Mouse (Mus musculus) hindbrain, embryonic 11.5 days (tissue): ENCODE data around the gene Kif7. TPM values are rescaled to one million over a fixed set of nuclear protein-coding genes. Genes with fewer than 3 reads are reported as not detected.
A peak's percentile ranks its signal among the peaks of the same experiment; 100 is the strongest.

Experiments
- ATAC-seq: fragments of 200-750 bp; cut with Nextera tagmentation; 2 replicates; pipeline ENCODE4 v1.8.0; 2017; ENCODE audit warnings: mild to moderate bottlenecking, moderate TSS enrichment, moderate library complexity; ENCODE audit not compliant: low FRiP score
- DNase-seq: peaks from one replicate; pipeline ENCODE4 v3.0.0-alpha.2; 2015; ENCODE audit warnings: low spot score
- H3K27ac ChIP-seq: fragments of 300-500 bp; sonication (generic); 2 replicates; pipeline ENCODE4 v1.5.1; 2014; ENCODE audit warnings: mild to moderate bottlenecking, low read depth, low read length
- H3K27me3 ChIP-seq: fragments of 300-500 bp; sonication (generic); 2 replicates; pipeline ENCODE4 v1.6.1; 2014; ENCODE audit warnings: mild to moderate bottlenecking, low read length, moderate library complexity, mixed read lengths; ENCODE audit not compliant: control insufficient read depth, insufficient read depth
- H3K36me3 ChIP-seq: fragments of 300-500 bp; sonication (generic); 2 replicates; pipeline ENCODE4 v1.6.1; 2014; ENCODE audit warnings: mild to moderate bottlenecking, low read length, moderate library complexity, mixed read lengths; ENCODE audit not compliant: control insufficient read depth, insufficient read depth
- H3K4me1 ChIP-seq: fragments of 300-500 bp; sonication (generic); replicated peaks from 2 replicates; pipeline ENCODE4 v1.6.1; 2014; ENCODE audit warnings: low read length, mixed read lengths; ENCODE audit not compliant: control insufficient read depth, insufficient read depth
- H3K4me2 ChIP-seq: fragments of 300-500 bp; sonication (generic); replicated peaks from 2 replicates; pipeline ENCODE4 v1.6.1; 2014; ENCODE audit warnings: mild to moderate bottlenecking, low read depth, low read length
- H3K4me3 ChIP-seq: fragments of 300-500 bp; sonication (generic); 2 replicates; pipeline ENCODE4 v1.5.1; 2014; ENCODE audit warnings: low read depth, low read length
- H3K9ac ChIP-seq: fragments of 300-500 bp; sonication (generic); 2 replicates; pipeline ENCODE4 v1.6.1; 2014; ENCODE audit warnings: low read depth, low read length
- H3K9me3 ChIP-seq: fragments of 300-500 bp; sonication (generic); 2 replicates; pipeline ENCODE4 v1.6.1; 2016; ENCODE audit warnings: low read length; ENCODE audit not compliant: control insufficient read depth
- WGBS: fragments of 180-500 bp; shearing (Covaris S2); extraction: QIAGEN DNeasy Blood & Tissue Kit; methylation state at CpG from one replicate; pipeline ENCODE4 v1.1.7; 2014; 5-methylcytosine and 5-hydroxymethylcytosine counted together
- polyA plus RNA-seq: library from polyadenylated mRNA; unstranded; fragments of >200 nt; fragmentation: Nextera tagmentation; extraction: Ambion mirVana; gene quantifications from 2 replicates; pipeline ENCODE4 v1.2.1, GENCODE M21; 2014

Kif7 gene
- polyA plus RNA-seq, 1 experiment from 2014 or later = 2.7 TPM

GRCm38 (mm10) chr7:79731438-79731837 is 15.9 kb upstream of the Kif7 start:
- Histone ChIP-seq H3K9me3 (no peaks in the 10 kb centered on the region), H3K4me2 (no peak overlapping the region), H3K4me1 (no peaks in the 10 kb centered on the region), H3K9ac (no peak overlapping the region), H3K36me3 (no peaks in the 10 kb centered on the region), H3K27ac (no peak overlapping the region), H3K4me3 (no peak overlapping the region), H3K27me3 (no peaks in the 10 kb centered on the region)
- ATAC-seq (no peak), DNase-seq (no peak)
- 81% methylated on average over 13 of the region's 13 CpGs for WGBS

DNA sequence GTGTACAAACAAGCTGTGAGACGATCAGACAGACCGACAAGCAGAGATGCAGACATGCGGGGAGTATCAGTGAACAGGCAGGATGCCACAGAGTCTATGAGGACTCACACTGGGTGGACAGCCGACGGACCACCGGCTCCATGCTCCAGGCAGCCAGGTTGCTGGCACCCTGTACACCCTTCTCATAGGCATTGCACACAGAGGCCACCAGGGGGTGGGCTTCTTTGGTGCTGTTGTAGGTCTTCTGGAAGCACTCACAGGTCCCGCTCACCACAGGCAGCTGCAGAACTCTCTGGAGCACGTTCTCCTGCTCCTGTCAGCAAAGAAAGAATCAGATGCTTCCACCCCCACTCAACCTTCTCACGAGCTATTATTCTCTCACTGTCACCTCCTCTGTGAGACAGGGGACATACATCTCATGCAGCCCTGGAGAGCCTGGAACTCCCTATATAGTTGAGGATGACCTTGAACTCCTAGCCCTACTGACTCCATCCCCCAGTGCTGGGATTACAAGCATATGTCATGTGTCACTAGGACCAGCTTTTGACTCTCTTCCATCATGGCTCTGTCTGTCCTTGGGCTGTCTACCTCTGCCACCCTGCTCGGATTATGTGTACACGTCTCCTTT is 14.3 kb upstream of the Kif7 start:
- WGBS = 68% methylated on average over 11 of the region's 11 CpGs
- Histone ChIP-seq H3K4me1 (no peaks in the 10 kb centered on the region), H3K36me3 (no peaks in the 10 kb centered on the region), H3K4me2 (no peak overlapping the region), H3K27ac (no peak overlapping the region), H3K4me3 (no peak overlapping the region), H3K27me3 (no peaks in the 10 kb centered on the region), H3K9me3 (no peaks in the 10 kb centered on the region), H3K9ac (no peak overlapping the region)
- ATAC-seq (no peak), DNase-seq (peak; percentile 33)

DNA sequence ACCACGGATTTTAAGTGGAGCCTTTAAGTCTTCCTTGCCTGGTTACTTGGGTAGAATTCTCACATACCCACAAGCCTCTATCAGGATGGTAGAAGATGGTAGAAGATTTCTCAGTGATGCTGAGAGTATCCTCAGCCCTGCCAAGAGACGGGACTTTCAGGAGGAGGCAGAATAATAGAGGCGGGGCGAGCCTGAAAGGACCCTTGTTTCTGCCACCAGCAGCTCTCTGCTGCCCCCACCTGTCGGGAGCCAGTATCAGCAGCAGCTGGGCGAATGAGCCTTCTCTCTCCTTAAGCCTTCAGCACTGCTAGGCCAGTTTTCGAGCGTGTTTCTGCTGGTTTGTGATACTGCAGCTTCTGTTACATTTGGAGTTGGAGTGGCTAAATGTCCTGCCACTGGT is 13.6 kb upstream of the Kif7 start:
- Histone ChIP-seq H3K27me3 (no peaks in the 10 kb centered on the region), H3K9me3 (no peaks in the 10 kb centered on the region), H3K4me3 (no peak overlapping the region), H3K27ac (no peak overlapping the region), H3K36me3 (no peaks in the 10 kb centered on the region), H3K4me1 (no peaks in the 10 kb centered on the region), H3K4me2 (no peak overlapping the region), H3K9ac (no peak overlapping the region)
- WGBS = 8% methylated on average over 8 of the region's 8 CpGs
- DNase-seq = peak; percentile 89
- ATAC-seq = peak; percentile 33; the same call in 1 of the 2 replicates

DNA sequence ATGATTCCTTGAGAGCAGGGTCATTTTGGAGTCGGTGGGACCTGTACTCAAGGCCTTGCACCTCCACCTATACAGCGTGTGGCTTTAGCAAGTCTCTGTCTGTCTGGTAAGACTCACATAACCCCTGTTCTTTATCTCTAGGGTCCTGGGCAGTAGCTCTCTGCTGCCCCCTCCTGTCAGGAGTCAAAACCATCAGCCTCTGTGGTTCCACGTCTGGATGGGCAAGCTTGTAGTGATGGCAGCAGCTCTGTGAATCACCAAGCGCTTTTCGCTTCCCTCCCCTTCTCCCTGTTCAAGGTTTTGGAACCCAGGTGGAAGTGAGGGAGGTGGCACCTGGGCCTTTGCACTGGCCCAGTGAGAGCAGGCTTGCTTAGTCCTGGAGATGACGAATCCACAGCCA is 12.7 kb upstream of the Kif7 start:
- WGBS = 33% methylated on average over 6 of the region's 6 CpGs
- DNase-seq (peak; percentile 87), ATAC-seq (no peak; the same call in 1 of the 2 replicates)
- Histone ChIP-seq H3K27me3 (no peaks in the 10 kb centered on the region; the same call in 1 of the 2 replicates), H3K4me2 (no peak overlapping the region), H3K27ac (no peak overlapping the region), H3K36me3 (no peaks in the 10 kb centered on the region), H3K9me3 (no peaks in the 10 kb centered on the region), H3K4me3 (no peak overlapping the region), H3K9ac (no peak overlapping the region), H3K4me1 (no peaks in the 10 kb centered on the region)

- Histone ChIP-seq H3K4me1 (no peaks in the 10 kb centered on the region), H3K4me2 (no peak overlapping the region), H3K27ac (no peak overlapping the region), H3K9ac (no peak overlapping the region), H3K36me3 (no peaks in the 10 kb centered on the region), H3K4me3 (no peak overlapping the region), H3K27me3 (peaks cover 9% of the 10 kb centered on the region; the same call in 1 of the 2 replicates), H3K9me3 (no peaks in the 10 kb centered on the region)
- WGBS = 31% methylated on average over 2 of the region's 2 CpGs
- DNase-seq (peak; percentile 70), ATAC-seq (no peak)
Measured at GRCm38 (mm10) chr7:79727091-79727490, 11.6 kb upstream of the Kif7 start.

GRCm38 (mm10) chr7:79721386-79721977 is 6.0 kb upstream of the Kif7 start:
- H3K4me1 ChIP-seq = no peaks in the 10 kb centered on the region
- ATAC-seq = peak; percentile 78
- H3K27me3 ChIP-seq = peaks cover 14% of the 10 kb centered on the region
- H3K36me3 ChIP-seq = no peaks in the 10 kb centered on the region
- H3K27ac ChIP-seq = no peak overlapping the region
- H3K9ac ChIP-seq = peak overlapping the region; percentile 53
- peak; percentile 71 for DNase-seq
- peak overlapping the region; percentile 74 for H3K4me2 ChIP-seq
- under 1% methylated on average over 46 of the region's 48 CpGs for WGBS
- H3K4me3 ChIP-seq = peak overlapping the region; percentile 38
- no peaks in the 10 kb centered on the region for H3K9me3 ChIP-seq

DNA sequence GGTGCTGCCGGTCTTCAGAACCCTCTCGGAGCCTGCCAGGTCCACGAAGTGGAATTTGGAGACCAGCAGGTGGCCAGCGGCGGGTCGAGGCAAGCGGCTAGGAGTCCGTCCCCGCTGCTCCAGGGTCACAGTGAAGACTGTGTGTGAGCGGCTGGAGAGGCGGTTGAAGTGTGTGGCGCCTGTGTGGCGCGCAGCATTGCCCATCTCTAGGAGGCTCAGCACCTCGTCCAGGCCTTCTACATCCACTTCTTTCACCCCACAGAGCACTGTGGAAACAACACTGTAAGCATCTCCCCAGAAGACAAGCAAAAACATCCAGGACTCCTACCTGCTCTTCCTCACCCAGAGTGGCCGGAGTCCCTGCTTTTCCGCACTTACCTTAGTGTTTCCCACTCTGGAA is 4.7 kb downstream of the Kif7 start:
- ATAC-seq (no peak), DNase-seq (no peak)
- 28% methylated on average over 17 of the region's 17 CpGs for WGBS
- Histone ChIP-seq H3K9ac (peak overlapping the region; percentile 47; the same call in 1 of the 2 replicates), H3K27ac (no peak overlapping the region), H3K36me3 (0 out of 2 replicates have a peak, but pooled peaks cover 2% of the 10 kb centered on the region), H3K4me3 (peak overlapping the region; percentile 37), H3K4me1 (no peaks in the 10 kb centered on the region), H3K27me3 (peaks cover 2% of the 10 kb centered on the region; the same call in 1 of the 2 replicates), H3K9me3 (no peaks in the 10 kb centered on the region), H3K4me2 (peak overlapping the region; percentile 53)

DNA sequence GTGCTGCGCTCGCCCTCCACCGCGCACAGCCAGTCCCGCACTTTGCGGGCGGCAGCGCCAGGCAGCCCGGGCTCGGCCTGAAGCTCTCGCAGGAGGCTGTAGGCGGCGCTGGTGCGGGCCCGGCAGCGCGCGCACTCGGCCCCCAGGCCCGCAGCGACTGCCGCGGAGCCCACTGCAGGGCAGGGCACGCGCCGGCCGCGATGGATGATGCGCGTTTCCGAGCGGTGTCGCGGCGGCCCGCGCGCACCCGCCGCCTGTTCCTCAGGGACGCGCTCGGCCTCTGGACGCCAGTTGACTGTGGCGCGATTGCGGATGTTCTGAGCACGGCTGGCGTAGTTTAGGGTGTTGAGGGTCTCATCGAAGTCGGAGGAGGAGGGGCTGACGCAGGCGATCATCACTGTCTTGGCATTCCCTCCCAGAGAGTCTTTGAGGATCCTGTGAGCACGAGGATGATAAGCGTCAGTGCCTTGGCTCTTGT is 5.4 kb downstream of the Kif7 start:
- WGBS = 1% methylated on average over 55 of the region's 55 CpGs
- Histone ChIP-seq H3K9ac (peak overlapping the region; percentile 47), H3K4me3 (peak overlapping the region; percentile 37), H3K4me2 (peak overlapping the region; percentile 53), H3K27me3 (peaks cover 2% of the 10 kb centered on the region; the same call in 1 of the 2 replicates), H3K36me3 (0 out of 2 replicates have a peak, but pooled peaks cover 2% of the 10 kb centered on the region), H3K9me3 (no peaks in the 10 kb centered on the region), H3K4me1 (no peaks in the 10 kb centered on the region), H3K27ac (no peak overlapping the region)
- DNase-seq (peak; percentile 88), ATAC-seq (peak; percentile 87)

DNA sequence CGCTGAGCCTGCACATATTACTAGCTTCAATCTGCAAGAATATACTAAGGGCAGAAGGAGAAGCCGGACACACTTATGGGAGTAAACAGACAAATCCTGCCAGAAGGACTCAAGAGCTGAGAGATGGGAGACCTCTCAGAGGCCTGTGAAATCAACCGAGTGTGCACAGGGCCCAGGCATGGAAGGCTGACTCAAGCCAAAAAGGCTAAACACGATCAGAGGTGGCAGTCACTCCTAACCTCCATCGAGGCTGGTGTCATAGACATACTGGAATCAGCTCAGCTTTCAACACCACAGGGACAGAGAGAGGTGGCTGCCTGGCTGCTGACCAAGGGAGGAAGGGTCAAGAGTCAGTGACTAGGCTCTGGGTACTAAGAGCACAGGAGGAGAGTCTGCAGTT is 10.3 kb downstream of the Kif7 start:
- H3K4me1 ChIP-seq = no peaks in the 10 kb centered on the region
- peaks cover 2% of the 10 kb centered on the region; the same call in 1 of the 2 replicates for H3K36me3 ChIP-seq
- H3K27me3 ChIP-seq = no peaks in the 10 kb centered on the region
- H3K27ac ChIP-seq = no peak overlapping the region
- ATAC-seq = no peak
- no peak overlapping the region for H3K4me3 ChIP-seq
- no peak for DNase-seq
- H3K4me2 ChIP-seq = no peak overlapping the region
- no peaks in the 10 kb centered on the region for H3K9me3 ChIP-seq
- WGBS = 85% methylated on average over 5 of the region's 5 CpGs
- H3K9ac ChIP-seq = no peak overlapping the region
